Mouse (Mus musculus): ENCODE measurements around the gene Gm7168.
"Not testable (repeated sequence)": the region's sequence is repeated elsewhere in the genome, so short reads cannot be mapped to it uniquely, and the experiment has no call there.

DNA sequence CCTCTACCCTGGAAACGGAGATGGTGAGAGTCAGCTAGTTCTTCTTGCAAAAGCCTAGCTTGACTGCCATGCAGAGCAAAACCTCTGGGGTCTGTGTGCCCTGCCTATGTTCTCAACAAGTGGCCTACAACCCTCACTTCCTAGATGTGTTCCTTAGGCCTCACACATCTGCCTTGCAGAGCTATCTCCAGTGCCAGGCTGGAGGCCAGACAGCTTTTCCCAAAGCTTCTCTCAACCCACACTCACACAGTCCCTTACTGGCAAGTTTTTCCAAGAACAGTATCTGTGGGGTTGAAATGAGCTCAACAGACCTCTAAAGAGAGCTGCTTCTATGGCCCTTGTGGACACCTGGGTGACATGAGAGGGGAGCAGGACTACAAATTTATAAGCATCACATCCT is 3.4 kb downstream of the Gm7168 start:
- TF ChIP-seq CTCF, EP300 (IDR thresholded peaks at IDR 0.05; ENCODE audit: low read depth): not testable (repeated sequence)
